Comparison of ENCODE assay signal across 8 mouse cellular contexts in the genomic region with DNA sequence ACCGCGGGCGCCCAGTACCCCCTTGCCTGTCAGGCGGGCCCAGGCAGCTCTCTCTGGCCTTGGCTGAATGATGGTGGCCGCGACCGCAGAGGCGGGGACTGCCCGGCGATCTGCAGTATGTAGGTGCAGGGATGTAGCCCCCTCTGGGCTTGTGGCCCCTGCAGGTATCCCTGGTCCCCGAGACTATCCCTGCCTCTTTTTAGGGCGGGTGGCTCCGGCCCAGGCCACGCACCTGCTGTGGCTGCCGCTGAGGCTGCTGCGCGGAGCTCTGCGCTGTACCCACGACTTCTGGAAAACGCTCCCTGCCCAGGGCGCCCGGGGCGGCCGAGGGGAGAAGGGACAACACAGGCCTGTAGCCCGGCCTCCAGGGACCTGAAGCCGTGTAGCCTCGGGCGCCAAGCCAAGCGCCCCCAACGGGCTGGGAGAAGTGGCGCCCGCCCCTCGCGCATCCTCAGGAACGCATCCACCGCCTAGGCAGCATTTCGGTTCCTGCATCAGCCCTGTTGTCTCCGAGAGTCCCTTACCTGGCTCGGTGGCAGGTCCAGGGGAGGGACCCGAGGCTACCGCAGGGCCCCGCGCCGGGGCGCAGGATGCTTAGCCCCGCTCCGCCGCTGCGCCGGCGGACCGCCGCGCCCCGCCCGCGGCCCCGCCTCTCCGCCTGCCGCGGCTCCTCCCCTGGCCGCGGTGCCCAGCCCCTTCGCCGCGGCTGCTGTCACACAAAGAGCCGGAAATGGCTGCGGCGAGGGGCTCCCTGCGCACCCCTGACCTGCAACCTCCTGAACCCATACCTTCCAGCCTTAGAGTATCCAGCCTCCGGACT. TPM values are rescaled to one million over a fixed set of nuclear protein-coding genes. Genes with fewer than 3 reads are reported as not detected.
DNase-seq lines count a peak whose midpoint lies in the region; ATAC-seq and TF ChIP-seq lines count a peak whose summit lies in the region.

No protein-coding gene starts in this region.

- no peaks in the 10 kb centered on the region for H3K9me3 ChIP-seq in forebrain, postnatal 0 days (ENCODE audit: low read length)
- no peaks in the 10 kb centered on the region for H3K9me3 ChIP-seq in limb, embryonic 11.5 days (ENCODE audit: control insufficient read depth, low read length)
- no peaks in the 10 kb centered on the region for H3K9me3 ChIP-seq in midbrain, embryonic 12.5 days

- peak overlapping the region; percentile 64 for H3K27ac ChIP-seq in gastrocnemius, adult 2 months
- H3K27ac ChIP-seq in cerebellum, adult 2 months (ENCODE audit: insufficient read depth, low read length) = peak overlapping the region; percentile 90
- peak overlapping the region; percentile 92 for H3K27ac ChIP-seq in forebrain, postnatal 0 days (ENCODE audit: low read depth, low read length)
- no peak overlapping the region for H3K27ac ChIP-seq in limb, embryonic 11.5 days (replicated peaks; ENCODE audit: low read depth, low read length)
- H3K27ac ChIP-seq in midbrain, embryonic 12.5 days (replicated peaks) = peak overlapping the region; percentile 86

- WGBS in cerebellum, adult 2 months = under 1% methylated on average over 64 of the region's 71 CpGs
- 2% methylated on average over 51 of the region's 71 CpGs for WGBS in forebrain, postnatal 0 days
- under 1% methylated on average over 68 of the region's 71 CpGs for WGBS in limb, embryonic 11.5 days
- WGBS in midbrain, embryonic 12.5 days = 2% methylated on average over 61 of the region's 71 CpGs

- H3K4me2 ChIP-seq in forebrain, postnatal 0 days (ENCODE audit: low read depth) = peak overlapping the region; percentile 83
- peak overlapping the region; percentile 100 for H3K4me2 ChIP-seq in limb, embryonic 11.5 days (ENCODE audit: low read depth, severe bottlenecking)
- H3K4me2 ChIP-seq in midbrain, embryonic 12.5 days (replicated peaks) = peak overlapping the region; percentile 91

- H3K4me3 ChIP-seq in gastrocnemius, adult 2 months = peak overlapping the region; percentile 87
- peak overlapping the region; percentile 95 for H3K4me3 ChIP-seq in cerebellum, adult 2 months (replicated peaks; ENCODE audit: insufficient read depth, low read depth, low read length)
- peak overlapping the region; percentile 88 for H3K4me3 ChIP-seq in forebrain, postnatal 0 days (ENCODE audit: low read depth, low read length)
- H3K4me3 ChIP-seq in limb, embryonic 11.5 days (ENCODE audit: low read depth, low read length) = peak overlapping the region; percentile 79
- H3K4me3 ChIP-seq in midbrain, embryonic 12.5 days = peak overlapping the region; percentile 90

- peak overlapping the region; percentile 97 for H3K9ac ChIP-seq in forebrain, postnatal 0 days
- peak overlapping the region; percentile 76 for H3K9ac ChIP-seq in limb, embryonic 11.5 days (ENCODE audit: low read length)
- peak overlapping the region; percentile 90 for H3K9ac ChIP-seq in midbrain, embryonic 12.5 days (replicated peaks)

- peak; percentile 77; the same call in 1 of the 2 replicates for TF ChIP-seq POLR2A in cerebellum, adult 2 months (IDR thresholded peaks at IDR 0.05; ENCODE audit: borderline replicate concordance, insufficient read depth, low read length)

- peaks cover 23% of the 10 kb centered on the region for H3K4me1 ChIP-seq in cerebellum, adult 2 months (ENCODE audit: control insufficient read depth, insufficient read depth, low read length)
- H3K4me1 ChIP-seq in forebrain, postnatal 0 days (ENCODE audit: insufficient read depth) = peaks cover 15% of the 10 kb centered on the region
- peaks cover 14% of the 10 kb centered on the region for H3K4me1 ChIP-seq in limb, embryonic 11.5 days (ENCODE audit: control insufficient read depth, insufficient read depth, low read length)
- H3K4me1 ChIP-seq in midbrain, embryonic 12.5 days = peaks cover 31% of the 10 kb centered on the region

- H3K27me3 ChIP-seq in cerebellum, adult 2 months (ENCODE audit: control insufficient read depth, insufficient read depth, low read length) = no peaks in the 10 kb centered on the region
- H3K27me3 ChIP-seq in forebrain, postnatal 0 days (ENCODE audit: insufficient read depth, low read length) = no peaks in the 10 kb centered on the region
- H3K27me3 ChIP-seq in limb, embryonic 11.5 days (ENCODE audit: control insufficient read depth, insufficient read depth, low read length) = no peaks in the 10 kb centered on the region
- H3K27me3 ChIP-seq in midbrain, embryonic 12.5 days = 0 out of 2 replicates have a peak, but pooled peaks cover 9% of the 10 kb centered on the region

- H3K36me3 ChIP-seq in forebrain, postnatal 0 days (ENCODE audit: insufficient read depth) = no peaks in the 10 kb centered on the region
- H3K36me3 ChIP-seq in limb, embryonic 11.5 days (ENCODE audit: control insufficient read depth, insufficient read depth, low read length) = no peaks in the 10 kb centered on the region
- no peaks in the 10 kb centered on the region for H3K36me3 ChIP-seq in midbrain, embryonic 12.5 days

- peak; percentile 50 for DNase-seq in gastrocnemius, adult 2 months
- DNase-seq in gastrocnemius, adult 18-20 months (ENCODE audit: low spot score) = no peak
- peak; percentile 74 to 81 for DNase-seq in cerebellum, adult 2 months
- DNase-seq in forebrain, postnatal 0 days = peak; percentile 86
- peak; percentile 74 for DNase-seq in limb, embryonic 11.5 days (ENCODE audit: low spot score)
- DNase-seq in spleen, postnatal 36 days (ENCODE audit: low spot score in 2 of 2) = peak; percentile 74 to 78

- no peak for TF ChIP-seq CTCF in gastrocnemius, adult 2 months (IDR thresholded peaks at IDR 0.05)
- TF ChIP-seq CTCF in cerebellum, adult 2 months (IDR thresholded peaks at IDR 0.05; ENCODE audit: borderline replicate concordance, insufficient read depth, low read depth, low read length) = no peak
- peak; percentile 26 for TF ChIP-seq CTCF in forebrain, postnatal 0 days (IDR thresholded peaks at IDR 0.05; ENCODE audit: low read depth)

- ATAC-seq in forebrain, postnatal 0 days = peak; percentile 88
- ATAC-seq in inflammation-experienced regulatory T-cells, adult 6 months = peak; percentile 51
- peak; percentile 80; the same call in 1 of the 2 replicates for ATAC-seq in limb, embryonic 11.5 days (ENCODE audit: insufficient number of reproducible peaks, low FRiP score, low TSS enrichment, low read depth)
- peak; percentile 90 for ATAC-seq in midbrain, embryonic 12.5 days (ENCODE audit: low FRiP score, low read depth)

- intact Hi-C loops in gastrocnemius, adult 2 months (cut with DNase I) = no loop called here

RNA-seq across cellular contexts. Expression of gene Cyfip2, which starts 0.7 kb away (rescaled TPM):
- total RNA-seq in gastrocnemius, adult 2 months (2021) = 10 to 100 TPM in 1 of 2 experiments, 1 to 10 TPM in 1; 2.3 to 10.1 TPM
- 10 to 100 TPM; 12.4 to 14.0 TPM for total RNA-seq in gastrocnemius, adult 18-20 months (2021)
- 200 and 203 TPM in 2 replicates for polyA plus RNA-seq in cerebellum, adult 2 months (2012; rRNA removed)
- total RNA-seq in forebrain, postnatal 0 days (2014; rRNA removed) = 92.5 and 114 TPM in 2 replicates
- 54.9 and 75.8 TPM in 2 replicates for polyA plus RNA-seq in forebrain, postnatal 0 days (2015; fragmentation: Nextera tagmentation; extraction: Ambion mirVana)
- polyA plus RNA-seq in inflammation-experienced regulatory T-cells, adult 6 months (2017; shearing (Covaris generic)) = 10 to 100 TPM; 64.0 to 82.6 (median 70.0) TPM
- polyA plus RNA-seq in limb, embryonic 11.5 days (2014; fragmentation: Nextera tagmentation; extraction: Ambion mirVana) = 16.2 and 18.0 TPM in 2 replicates
- polyA plus RNA-seq in midbrain, embryonic 12.5 days (2016; fragmentation: Nextera tagmentation; extraction: Ambion mirVana) = 59.1 and 59.5 TPM in 2 replicates
